ENCODE assay signal across 10 mouse cellular contexts in genomic region chr6:124477922-124478651, GRCm38 (mm10). TPM values are rescaled to one million over a fixed set of nuclear protein-coding genes. Genes with fewer than 3 reads are reported as not detected.
DNase-seq lines count a peak whose midpoint lies in the region; ATAC-seq and TF ChIP-seq lines count a peak whose summit lies in the region.
"Had no signal": no experiment of that assay in that cellular context is flagged by ENCODE, and none has a peak within 500 bp of the region (broad histone marks: within the 10 kb centered on the region; RNA-seq: fewer than 3 reads in every experiment).

No protein-coding gene starts in this region.

- peak; percentile 75 for ATAC-seq in intestine, postnatal 0 days
- peak; percentile 25; the same call in 1 of the 2 replicates for ATAC-seq in monocyte, adult 5-6 weeks (replicated peaks; ENCODE audit: insufficient number of reproducible peaks, low FRiP score, low TSS enrichment, poor library complexity, severe bottlenecking)

- 18% methylated on average over 17 of the region's 17 CpGs for WGBS in intestine, postnatal 0 days

- H3K4me1 ChIP-seq in bone marrow macrophage, adult 2 months (ENCODE audit: control insufficient read depth, insufficient read depth, low read length) = peaks cover 19% of the 10 kb centered on the region
- H3K4me1 ChIP-seq in intestine, postnatal 0 days (replicated peaks; ENCODE audit: control insufficient read depth, insufficient read depth, low read length) = peaks cover 6% of the 10 kb centered on the region
- H3K4me1 ChIP-seq: limb, embryonic 12.5 days had no signal

- no peaks in the 10 kb centered on the region for H3K9me3 ChIP-seq in intestine, postnatal 0 days (ENCODE audit: control insufficient read depth)
- H3K9me3 ChIP-seq: limb, embryonic 12.5 days had no signal

- peak; percentile 96 for DNase-seq in heart, adult 11 months
- no peak for DNase-seq in heart, postnatal 25 days (ENCODE audit: low spot score)
- DNase-seq in right cerebral cortex, postnatal 36 days (ENCODE audit: low spot score in 2 of 2) = no peak
- no peak for DNase-seq in spleen, postnatal 10 days (ENCODE audit: low spot score in 2 of 2)
- DNase-seq in natural killer cell, adult 2 months (ENCODE audit: low spot score in 2 of 2) = no peak

- no peaks in the 10 kb centered on the region for H3K36me3 ChIP-seq in intestine, postnatal 0 days (ENCODE audit: control insufficient read depth, insufficient read depth)
- H3K36me3 ChIP-seq: limb, embryonic 12.5 days had no signal

- no peak for TF ChIP-seq POLR2A in bone marrow macrophage, adult 2 months (IDR thresholded peaks at IDR 0.05; ENCODE audit: borderline replicate concordance, low read depth, low read length)

- peak overlapping the region; percentile 48 for H3K4me2 ChIP-seq in intestine, postnatal 0 days (replicated peaks; ENCODE audit: low read depth)
- H3K4me2 ChIP-seq: limb, embryonic 12.5 days had no signal

- peak overlapping the region; percentile 69 for H3K27ac ChIP-seq in bone marrow macrophage, adult 2 months (ENCODE audit: insufficient read depth, low read depth, low read length)
- H3K27ac ChIP-seq in intestine, postnatal 0 days (ENCODE audit: low read depth, low read length) = peak overlapping the region; percentile 58
- H3K27ac ChIP-seq: limb, embryonic 12.5 days had no signal

- intact Hi-C loops in heart, postnatal 25 days (cut with DNase I) = no loop called here

- peak overlapping the region; percentile 12; the same call in 1 of the 2 replicates for H3K4me3 ChIP-seq in bone marrow macrophage, adult 2 months (ENCODE audit: insufficient read depth, low read length)
- H3K4me3 ChIP-seq in intestine, postnatal 0 days (ENCODE audit: low read depth, low read length) = no peak overlapping the region
- H3K4me3 ChIP-seq: erythroblast, embryonic 14.5 days; limb, embryonic 12.5 days had no signal

- no peaks in the 10 kb centered on the region for H3K27me3 ChIP-seq in intestine, postnatal 0 days (replicated peaks; ENCODE audit: control insufficient read depth, insufficient read depth, low read length)
- H3K27me3 ChIP-seq: limb, embryonic 12.5 days had no signal

- no peak overlapping the region for H3K9ac ChIP-seq in intestine, postnatal 0 days (ENCODE audit: low read depth, low read length)
- H3K9ac ChIP-seq: limb, embryonic 12.5 days had no signal

- no peak for TF ChIP-seq CTCF in bone marrow macrophage, adult 2 months (IDR thresholded peaks at IDR 0.05; ENCODE audit: low read depth, low read length)
- TF ChIP-seq CTCF in intestine, postnatal 0 days (IDR thresholded peaks at IDR 0.05; ENCODE audit: low read depth) = no peak

RNA-seq across cellular contexts. Expression of gene Clstn3, which starts 13.5 kb away (rescaled TPM):
- 1 to 10 TPM in 1 of 2 experiments, under 1 TPM in 1; 0.49 to 1.5 TPM for total RNA-seq in heart, postnatal 25 days (2021)
- 0.60 TPM in 1 of 2 replicates, not detected in the other for polyA plus RNA-seq in bone marrow macrophage, adult 2 months (2012; ENCODE audit: insufficient read depth, insufficient read length, missing spikeins)
- polyA plus RNA-seq in intestine, postnatal 0 days (2015; fragmentation: Nextera tagmentation; extraction: Ambion mirVana) = 2.7 and 3.4 TPM in 2 replicates
- total RNA-seq in monocyte, adult 5-6 weeks (2017) = not detected in 3 replicates

RNA-seq across cellular contexts. Expression of gene C1rl, which starts 14.8 kb away (rescaled TPM):
- 1 to 10 TPM; 1.1 to 1.3 TPM for total RNA-seq in heart, postnatal 25 days (2021)
- 0.97 and 1.1 TPM in 2 replicates for polyA plus RNA-seq in bone marrow macrophage, adult 2 months (2012; ENCODE audit: insufficient read depth, insufficient read length, missing spikeins)
- polyA plus RNA-seq in intestine, postnatal 0 days (2015; fragmentation: Nextera tagmentation; extraction: Ambion mirVana) = 1.9 TPM in 2 replicates
- 0.19 to 0.21 TPM (median 0.19 TPM) in 3 replicates for total RNA-seq in monocyte, adult 5-6 weeks (2017)
- polyA plus RNA-seq: erythroblast, embryonic 14.5 days had no signal

RNA-seq across cellular contexts. Expression of gene C1ra, which starts 34.1 kb away (rescaled TPM):
- 10 to 100 TPM; 10.7 to 11.6 TPM for total RNA-seq in heart, postnatal 25 days (2021)
- polyA plus RNA-seq in bone marrow macrophage, adult 2 months (2012; ENCODE audit: insufficient read depth, insufficient read length, missing spikeins) = 3.4 and 3.7 TPM in 2 replicates
- 6.9 and 7.5 TPM in 2 replicates for polyA plus RNA-seq in intestine, postnatal 0 days (2015; fragmentation: Nextera tagmentation; extraction: Ambion mirVana)
- 1.4 TPM in 1 of 3 replicates, not detected in the others for total RNA-seq in monocyte, adult 5-6 weeks (2017)
